Mouse (Mus musculus) MEL (cell line): ENCODE data around the gene Palld. TPM values are rescaled to one million over a fixed set of nuclear protein-coding genes. Genes with fewer than 3 reads are reported as not detected.

Experiments used
- DNase-seq: peaks from one replicate; pipeline ENCODE4 v3.0.0; 2011; ENCODE audit warnings: low read depth, low spot score
- H3K27ac ChIP-seq: 2 replicates; pipeline ENCODE4 v1.5.1; 2012; ENCODE audit warnings: low read depth, mild to moderate bottlenecking, control low read depth, low read length, moderate library complexity; ENCODE audit not compliant: control insufficient read depth
- H3K27me3 ChIP-seq, 2 experiments: fragments of 150-350 bp in 1 of 2; sonication (generic) in 1 of 2; 2 replicates each; pipeline ENCODE4 v1.6.1; 2012; ENCODE audit warnings: low read length in 2 of 2, mild to moderate bottlenecking in 2 of 2, improper control_type of control experiment in 1 of 2, moderate library complexity in 1 of 2; ENCODE audit not compliant: insufficient read depth in 2 of 2, control insufficient read depth in 1 of 2
- H3K36me3 ChIP-seq, 2 experiments: 2 replicates each; pipeline ENCODE4 v1.6.1; 2012 to 2014; ENCODE audit warnings: low read length in 2 of 2, improper control_type of control experiment in 1 of 2, inconsistent platforms in 1 of 2, mild to moderate bottlenecking in 1 of 2; ENCODE audit not compliant: insufficient read depth in 2 of 2, control insufficient read depth in 1 of 2
- H3K4me1 ChIP-seq, 2 experiments: fragments of 150-350 bp in 1 of 2; sonication (generic) in 1 of 2; 2 replicates each; pipeline ENCODE4 v1.6.1; 2012; ENCODE audit warnings: low read length in 2 of 2, improper control_type of control experiment in 1 of 2, mild to moderate bottlenecking in 1 of 2; ENCODE audit not compliant: insufficient read depth in 2 of 2, control insufficient read depth in 1 of 2
- H3K4me3 ChIP-seq, 2 experiments: fragments of 150-350 bp in 1 of 2; sonication (generic) in 1 of 2; 2 replicates each; pipeline ENCODE4 v1.5.1; 2012; ENCODE audit warnings: low read depth in 2 of 2, low read length in 2 of 2, mild to moderate bottlenecking in 2 of 2, moderate library complexity in 2 of 2, control low read depth in 1 of 2, improper control_type of control experiment in 1 of 2; ENCODE audit not compliant: control insufficient read depth in 1 of 2, insufficient read depth in 1 of 2
- H3K79me2 ChIP-seq: 2 replicates; pipeline ENCODE4 v1.6.1; 2012; ENCODE audit warnings: mild to moderate bottlenecking, low read length, moderate library complexity; ENCODE audit not compliant: control insufficient read depth, poor library complexity, insufficient read depth
- H3K9ac ChIP-seq: 2 replicates; pipeline ENCODE4 v1.6.1; 2012; ENCODE audit warnings: low read depth, mild to moderate bottlenecking, control low read depth, low read length, moderate library complexity; ENCODE audit not compliant: control insufficient read depth, poor library complexity, severe bottlenecking
- H3K9me3 ChIP-seq: fragments of 150-350 bp; sonication (generic); replicated peaks from 2 replicates; pipeline ENCODE4 v1.6.1; 2012; ENCODE audit warnings: mild to moderate bottlenecking, low read length, improper control_type of control experiment, moderate library complexity; ENCODE audit not compliant: insufficient read depth
- BHLHE40 ChIP-seq: IDR thresholded peaks from 2 replicates; pipeline ENCODE4 v1.6.1; 2012; ENCODE audit warnings: low read depth, mild to moderate bottlenecking, inconsistent platforms, low read length, improper control_type of control experiment, borderline replicate concordance
- CHD1 ChIP-seq: IDR thresholded peaks from 2 replicates; pipeline ENCODE4 v1.6.1; 2012; ENCODE audit warnings: low read depth, mild to moderate bottlenecking, inconsistent platforms, low read length, improper control_type of control experiment
- CTCF ChIP-seq, 3 experiments: IDR thresholded peaks in 2 of 3; conservative IDR thresholded peaks in 1 of 3; 2 replicates each; pipeline ENCODE4 v1.5.1; 2011 to 2012; ENCODE audit warnings: low read length in 3 of 3, low read depth in 2 of 3, mild to moderate bottlenecking in 2 of 3, improper control_type of control experiment in 1 of 3, inconsistent platforms in 1 of 3, mixed read lengths in 1 of 3, moderate library complexity in 1 of 3; ENCODE audit not compliant: control insufficient read depth in 1 of 3, insufficient read depth in 1 of 3, poor library complexity in 1 of 3, severe bottlenecking in 1 of 3
- ELF1 ChIP-seq: IDR thresholded peaks from 2 replicates; pipeline ENCODE4 v1.6.1; 2014; ENCODE audit warnings: low read depth, mild to moderate bottlenecking, inconsistent platforms, low read length, improper control_type of control experiment, moderate library complexity
- EP300 ChIP-seq, 2 experiments: IDR thresholded peaks; 2 replicates each; pipeline ENCODE4 v1.6.1; 2011; ENCODE audit warnings: improper control_type of control experiment in 2 of 2, low read length in 2 of 2, low read depth in 1 of 2, mild to moderate bottlenecking in 1 of 2
- ETS1 ChIP-seq: IDR thresholded peaks from 2 replicates; pipeline ENCODE4 v1.6.1; 2012; ENCODE audit warnings: low read depth, mild to moderate bottlenecking, inconsistent platforms, low read length, improper control_type of control experiment, moderate library complexity
- GABPA ChIP-seq: IDR thresholded peaks from 2 replicates; pipeline ENCODE4 v1.6.1; 2012; ENCODE audit warnings: low read depth, mild to moderate bottlenecking, inconsistent platforms, low read length, improper control_type of control experiment, moderate library complexity
- HCFC1 ChIP-seq: IDR thresholded peaks from 2 replicates; pipeline ENCODE4 v1.6.1; 2012; ENCODE audit warnings: low read depth, mild to moderate bottlenecking, inconsistent platforms, low read length, improper control_type of control experiment, moderate library complexity
- JUND ChIP-seq: IDR thresholded peaks from 2 replicates; pipeline ENCODE4 v1.6.1; 2011; ENCODE audit warnings: low read depth, mild to moderate bottlenecking, improper control_type of control experiment, low read length
- KAT2A ChIP-seq: conservative IDR thresholded peaks from 2 replicates; pipeline ENCODE4 v1.6.1; 2012; ENCODE audit warnings: low read depth, low read length, improper control_type of control experiment, inconsistent platforms
- MAFK ChIP-seq: IDR thresholded peaks from 2 replicates; pipeline ENCODE4 v1.6.1; 2011; ENCODE audit warnings: low read depth, mild to moderate bottlenecking, low read length, improper control_type of control experiment, borderline replicate concordance
- MAX ChIP-seq: IDR thresholded peaks from 2 replicates; pipeline ENCODE4 v1.6.1; 2011; ENCODE audit warnings: low read length, improper control_type of control experiment
- MAZ ChIP-seq: IDR thresholded peaks from 2 replicates; pipeline ENCODE4 v1.6.1; 2012; ENCODE audit warnings: low read depth, mild to moderate bottlenecking, inconsistent platforms, low read length, improper control_type of control experiment
- MEF2A ChIP-seq: IDR thresholded peaks from 2 replicates; pipeline ENCODE4 v1.6.1; 2014; ENCODE audit warnings: low read depth, mild to moderate bottlenecking, inconsistent platforms, low read length, improper control_type of control experiment; ENCODE audit not compliant: poor library complexity, insufficient replicate concordance, severe bottlenecking; ENCODE audit errors: extremely low read depth
- MXI1 ChIP-seq: IDR thresholded peaks from 2 replicates; pipeline ENCODE4 v1.6.1; 2011; ENCODE audit warnings: mild to moderate bottlenecking, low read depth, low read length, improper control_type of control experiment
- MYC ChIP-seq: IDR thresholded peaks from 2 replicates; pipeline ENCODE4 v1.6.1; 2011; ENCODE audit warnings: low read depth, mild to moderate bottlenecking, low read length, improper control_type of control experiment, moderate library complexity
- NELFE ChIP-seq: IDR thresholded peaks from 2 replicates; pipeline ENCODE4 v1.6.1; 2011; ENCODE audit warnings: low read depth, low read length, improper control_type of control experiment
- NRF1 ChIP-seq: IDR thresholded peaks from 2 replicates; pipeline ENCODE4 v1.6.1; 2014; ENCODE audit warnings: low read depth, mild to moderate bottlenecking, inconsistent platforms, low read length, improper control_type of control experiment, moderate library complexity; ENCODE audit not compliant: poor library complexity, insufficient read depth, severe bottlenecking
- POLR2A ChIP-seq, 2 experiments: IDR thresholded peaks; 2 replicates each; pipeline ENCODE4 v1.6.1; 2011 to 2012; ENCODE audit warnings: low read length in 2 of 2, mild to moderate bottlenecking in 2 of 2, control low read depth in 1 of 2, improper control_type of control experiment in 1 of 2, low read depth in 1 of 2, moderate library complexity in 1 of 2; ENCODE audit not compliant: control insufficient read depth in 1 of 2, insufficient read depth in 1 of 2, poor library complexity in 1 of 2
- POLR2AphosphoS2 ChIP-seq: IDR thresholded peaks from 2 replicates; pipeline ENCODE4 v1.6.1; 2011; ENCODE audit warnings: low read length, improper control_type of control experiment
- POLR2AphosphoS5 ChIP-seq: IDR thresholded peaks from 2 replicates; pipeline ENCODE4 v1.6.1; 2012; ENCODE audit warnings: low read depth, borderline replicate concordance, mild to moderate bottlenecking, inconsistent platforms, low read length, moderate library complexity, mixed read lengths
- RAD21 ChIP-seq: IDR thresholded peaks from 2 replicates; pipeline ENCODE4 v1.6.1; 2011; ENCODE audit warnings: mild to moderate bottlenecking, low read depth, low read length, improper control_type of control experiment
- SIN3A ChIP-seq: IDR thresholded peaks from 2 replicates; pipeline ENCODE4 v1.6.1; 2012; ENCODE audit warnings: low read length, improper control_type of control experiment, inconsistent platforms
- SMC3 ChIP-seq: IDR thresholded peaks from 2 replicates; pipeline ENCODE4 v1.6.1; 2011; ENCODE audit warnings: low read depth, low read length, improper control_type of control experiment
- TBP ChIP-seq: IDR thresholded peaks from 2 replicates; pipeline ENCODE4 v1.8.0; 2011; ENCODE audit warnings: low read depth, low read length, improper control_type of control experiment
- TCF12 ChIP-seq: IDR thresholded peaks from 2 replicates; pipeline ENCODE4 v1.6.1; 2014; ENCODE audit warnings: low read depth, mild to moderate bottlenecking, inconsistent platforms, low read length, improper control_type of control experiment, moderate library complexity
- ZC3H11A ChIP-seq: IDR thresholded peaks from 2 replicates; pipeline ENCODE4 v1.6.1; 2012; ENCODE audit warnings: low read depth, mild to moderate bottlenecking, inconsistent platforms, low read length, improper control_type of control experiment
- ZMIZ1 ChIP-seq: IDR thresholded peaks from 2 replicates; pipeline ENCODE4 v1.6.1; 2012; ENCODE audit warnings: low read depth, mild to moderate bottlenecking, inconsistent platforms, low read length, improper control_type of control experiment, moderate library complexity
- polyA plus RNA-seq, 2 experiments: library from polyadenylated mRNA; stranded (reverse) in 1 of 2; unstranded in 1 of 2; fragments of >175 nt in 1 of 2; fragments of >200 nt in 1 of 2; gene quantifications; 2 replicates each; pipeline versions ENCODE4 v1.2.1 to v1.2.4; 2012; ENCODE audit warnings: low replicate concordance in 2 of 2, low read depth in 1 of 2; ENCODE audit not compliant: insufficient read length in 2 of 2, insufficient read depth in 1 of 2, missing spikeins in 1 of 2
- total RNA-seq: library from RNA; depleted of rRNA; stranded (reverse); fragments of 300-350 nt; gene quantifications from 2 replicates; pipeline ENCODE4 v1.2.3, GENCODE M21; 2012

Gene Palld
- total and polyA plus RNA-seq, 3 experiments, result 0.23 to 1.9 TPM; not detected in 1

DNA sequence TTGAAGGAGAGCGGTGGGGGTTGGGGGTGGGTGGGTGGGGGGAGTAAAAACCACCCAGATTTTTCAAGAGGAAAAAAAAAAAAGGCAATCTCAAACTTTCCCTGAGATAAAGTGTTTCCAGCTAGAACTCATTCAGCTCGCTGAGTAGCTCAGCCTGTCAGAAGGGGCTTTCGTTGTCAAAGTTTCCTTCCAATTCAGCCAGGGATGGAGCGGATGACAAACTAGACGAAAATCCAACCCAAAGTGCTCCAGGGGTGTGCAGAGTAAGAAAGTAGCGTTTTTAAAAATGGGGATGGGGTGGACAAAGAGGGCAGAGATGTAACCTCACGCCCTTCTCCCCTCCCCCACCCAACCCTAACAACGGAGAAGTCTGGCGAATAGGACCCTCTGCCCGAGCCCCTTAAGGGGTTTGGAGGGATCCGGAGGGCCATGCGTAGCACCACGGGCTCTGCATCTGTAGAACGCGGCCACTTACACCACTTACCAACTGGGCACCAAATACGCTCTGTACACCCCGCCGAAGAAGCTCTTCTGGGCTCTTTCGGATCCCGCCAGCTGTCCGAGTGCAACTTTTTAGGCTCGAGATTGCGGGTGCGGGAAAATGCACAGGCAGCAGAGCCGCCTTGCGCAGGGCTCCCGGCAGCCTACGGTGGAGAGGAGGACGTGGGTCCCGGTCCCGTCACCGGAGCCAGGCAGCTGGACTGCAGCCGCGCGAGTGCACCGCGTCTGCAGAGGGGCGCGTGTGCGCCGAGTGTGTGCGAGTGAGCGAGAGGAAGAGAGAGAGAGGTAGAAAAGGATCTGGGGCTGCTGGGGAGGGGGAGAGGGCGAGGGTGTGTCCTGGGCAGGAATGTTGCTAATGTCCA lies 142.9 kb downstream of the Palld start:
- no peak for DNase-seq
- Histone ChIP-seq H3K79me2 (no peaks in the 10 kb centered on the region), H3K27me3 (no peaks in the 10 kb centered on the region), H3K9ac (no peak overlapping the region), H3K9me3 (no peaks in the 10 kb centered on the region), H3K36me3 (no peaks in the 10 kb centered on the region), H3K4me3 (no peak overlapping the region), H3K4me1 (no peaks in the 10 kb centered on the region), H3K27ac (no peak overlapping the region)
- no peak for TF ChIP-seq MXI1
- TF ChIP-seq EP300 (IDR thresholded peaks at IDR 0.05; ENCODE audit: low read depth in 1 of 2, low read length in 2 of 2), result no peak
- no peak for TF ChIP-seq POLR2AphosphoS5
- TF ChIP-seq ZC3H11A, result no peak
- no peak for TF ChIP-seq NELFE
- TF ChIP-seq GABPA, result no peak
- no peak for TF ChIP-seq POLR2AphosphoS2
- no peak for TF ChIP-seq ELF1
- no peak for TF ChIP-seq ZMIZ1
- TF ChIP-seq POLR2A (IDR thresholded peaks at IDR 0.05; ENCODE audit: control insufficient read depth in 1 of 2, insufficient read depth in 1 of 2, low read depth in 1 of 2, low read length in 2 of 2, poor library complexity in 1 of 2), result no peak
- TF ChIP-seq ETS1, result no peak
- TF ChIP-seq MEF2A, result no peak
- TF ChIP-seq KAT2A, result no peak
- TF ChIP-seq MYC, result no peak
- TF ChIP-seq CHD1, result no peak
- TF ChIP-seq BHLHE40, result no peak
- no peak for TF ChIP-seq JUND
- TF ChIP-seq NRF1, result no peak

- H3K9ac ChIP-seq, result no peak overlapping the region
- H3K36me3 ChIP-seq, result no peaks in the 10 kb centered on the region
- H3K4me3 ChIP-seq, result no peak overlapping the region
- no peaks in the 10 kb centered on the region for H3K79me2 ChIP-seq
- H3K27ac ChIP-seq, result no peak overlapping the region
- H3K9me3 ChIP-seq, result no peaks in the 10 kb centered on the region
- no peaks in the 10 kb centered on the region for H3K27me3 ChIP-seq
- no peak for TF ChIP-seq CHD1
- no peak for TF ChIP-seq CTCF (IDR thresholded peaks at IDR 0.05 in 2 of 3, conservative IDR thresholded peaks at IDR 0.05 in 1 of 3; ENCODE audit: control insufficient read depth in 1 of 3, insufficient read depth in 1 of 3, low read depth in 2 of 3, low read length in 3 of 3, poor library complexity in 1 of 3, severe bottlenecking in 1 of 3)
- TF ChIP-seq POLR2AphosphoS5, result no peak
- no peak for TF ChIP-seq POLR2AphosphoS2
- TF ChIP-seq KAT2A, result no peak
- no peak for TF ChIP-seq SIN3A
- no peak for TF ChIP-seq MAFK
- no peak for TF ChIP-seq TBP
- TF ChIP-seq JUND, result no peak
- no peak for TF ChIP-seq ELF1
- TF ChIP-seq HCFC1, result no peak
- TF ChIP-seq RAD21, result no peak
- TF ChIP-seq MAZ, result no peak
- TF ChIP-seq TCF12, result no peak
- TF ChIP-seq SMC3, result no peak
- TF ChIP-seq MAX, result no peak
- no peak for TF ChIP-seq GABPA
- no peak for DNase-seq
- no peaks in the 10 kb centered on the region for H3K4me1 ChIP-seq
These were observed 143.7 kb downstream of the Palld start for GRCm38 (mm10) chr8:61758686-61759326.
